ENCODE assay signal across 19 mouse cellular contexts in the genomic region with DNA sequence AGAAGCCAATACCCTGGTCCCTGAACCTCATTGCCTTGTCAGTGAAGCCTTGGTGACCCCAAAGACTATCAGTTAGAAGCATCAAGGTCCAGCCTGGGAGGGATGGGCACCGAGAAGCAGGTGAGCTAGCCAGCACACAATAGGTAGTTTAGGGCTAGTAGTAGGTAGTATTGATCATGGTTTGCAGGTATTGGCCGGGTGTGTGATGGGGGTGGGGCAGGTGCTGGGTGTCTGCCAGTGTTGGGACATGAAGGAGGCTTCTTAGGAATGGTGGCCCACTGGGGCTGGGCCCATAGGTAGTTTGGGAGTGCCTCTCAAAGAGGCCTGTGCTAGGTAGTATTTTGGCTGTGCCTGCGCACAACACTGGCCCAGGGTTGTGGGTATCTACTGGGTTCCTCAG. TPM values are rescaled to one million over a fixed set of nuclear protein-coding genes. Genes with fewer than 3 reads are reported as not detected.
DNase-seq lines count a peak whose midpoint lies in the region; ATAC-seq lines count a peak whose summit lies in the region.
"Had no signal": no experiment of that assay in that cellular context is flagged by ENCODE, and none has a peak within 500 bp of the region (broad histone marks: within the 10 kb centered on the region; RNA-seq: fewer than 3 reads in every experiment).

No protein-coding gene starts in this region.

- intact Hi-C loops in heart, postnatal 25 days (cut with DNase I) = loop anchor here (5.0 kb wide), 1 partner anchor 1033 kb away; no protein-coding TSS in a partner anchor

- WGBS in heart, embryonic 10.5 days = 12% methylated on average over 3 of the region's 3 CpGs
- 14% methylated on average over 3 of the region's 3 CpGs for WGBS in neural tube, embryonic 13.5 days
- 8% methylated on average over 3 of the region's 3 CpGs for WGBS in embryonic facial prominence, embryonic 10.5 days

- H3K27me3 ChIP-seq in heart, embryonic 10.5 days (ENCODE audit: insufficient read depth, poor library complexity, severe bottlenecking) = peaks cover 100% of the 10 kb centered on the region
- H3K27me3 ChIP-seq in neural tube, embryonic 13.5 days = no peaks in the 10 kb centered on the region
- peaks cover 100% of the 10 kb centered on the region for H3K27me3 ChIP-seq in embryonic facial prominence, embryonic 10.5 days (replicated peaks; ENCODE audit: low read depth, poor library complexity, severe bottlenecking)

- no peak for ATAC-seq in neural tube, embryonic 13.5 days (ENCODE audit: low read depth)
- ATAC-seq: intestine, embryonic 16.5 days had no signal

- H3K4me3 ChIP-seq in heart, embryonic 10.5 days = no peak overlapping the region
- H3K4me3 ChIP-seq in neural tube, embryonic 13.5 days = peak overlapping the region; percentile 96
- no peak overlapping the region for H3K4me3 ChIP-seq in embryonic facial prominence, embryonic 10.5 days
- H3K4me3 ChIP-seq: liver, embryonic 13.5 days had no signal

- no peaks in the 10 kb centered on the region for H3K36me3 ChIP-seq in heart, embryonic 10.5 days
- no peaks in the 10 kb centered on the region for H3K36me3 ChIP-seq in neural tube, embryonic 13.5 days
- H3K36me3 ChIP-seq in embryonic facial prominence, embryonic 10.5 days (replicated peaks) = no peaks in the 10 kb centered on the region
- H3K36me3 ChIP-seq: G1E; liver, embryonic 13.5 days had no signal

- H3K9me3 ChIP-seq in heart, embryonic 10.5 days = no peaks in the 10 kb centered on the region
- no peaks in the 10 kb centered on the region for H3K9me3 ChIP-seq in neural tube, embryonic 13.5 days
- no peaks in the 10 kb centered on the region for H3K9me3 ChIP-seq in embryonic facial prominence, embryonic 10.5 days
- H3K9me3 ChIP-seq: liver, embryonic 13.5 days had no signal

- H3K4me2 ChIP-seq in neural tube, embryonic 13.5 days = peak overlapping the region; percentile 97
- H3K4me2 ChIP-seq: liver, embryonic 13.5 days had no signal

- no peak overlapping the region for H3K27ac ChIP-seq in heart, embryonic 10.5 days
- H3K27ac ChIP-seq in neural tube, embryonic 13.5 days (replicated peaks) = peak overlapping the region; percentile 100
- no peak overlapping the region for H3K27ac ChIP-seq in embryonic facial prominence, embryonic 10.5 days (replicated peaks)
- H3K27ac ChIP-seq: liver, embryonic 13.5 days had no signal

- DNase-seq in heart, embryonic 10.5 days (ENCODE audit: low spot score) = peak; percentile 72
- DNase-seq in heart, postnatal 25 days (ENCODE audit: low spot score) = no peak
- peak; percentile 38 for DNase-seq in kidney, adult 18-20 months
- DNase-seq in kidney, postnatal 4 days = peak; percentile 30 to 32
- DNase-seq in ovary, postnatal 10 days (ENCODE audit: low spot score) = no peak
- no peak for DNase-seq in embryonic facial prominence, embryonic 10.5 days (ENCODE audit: low spot score)
- no peak for DNase-seq in urinary bladder, postnatal 25 days (ENCODE audit: low spot score)
- DNase-seq: cerebellum, adult 9-11 months; heart, postnatal 10 days; layer of hippocampus, postnatal 36 days; liver, embryonic 13.5 days; lung, postnatal 10 days; retina, postnatal 1 day had no signal

- peak overlapping the region; percentile 100 for H3K9ac ChIP-seq in neural tube, embryonic 13.5 days
- H3K9ac ChIP-seq: liver, embryonic 13.5 days had no signal

- H3K4me1 ChIP-seq in heart, embryonic 10.5 days = peaks cover 31% of the 10 kb centered on the region
- peaks cover 67% of the 10 kb centered on the region for H3K4me1 ChIP-seq in neural tube, embryonic 13.5 days (replicated peaks)
- peaks cover 17% of the 10 kb centered on the region for H3K4me1 ChIP-seq in embryonic facial prominence, embryonic 10.5 days

RNA-seq across cellular contexts. Expression of gene Gm28308, which starts 1.9 kb away (rescaled TPM):
- polyA plus RNA-seq in heart, embryonic 10.5 days (2016; fragmentation: Nextera tagmentation; extraction: Ambion mirVana) = not detected in 2 replicates
- total RNA-seq in heart, postnatal 25 days (2021) = not detected
- polyA plus RNA-seq in neural tube, embryonic 13.5 days (2015; fragmentation: Nextera tagmentation; extraction: Ambion mirVana) = not detected in 2 replicates
- not detected in 2 replicates for polyA plus RNA-seq in embryonic facial prominence, embryonic 10.5 days (2016; fragmentation: Nextera tagmentation; extraction: Ambion mirVana)
- total RNA-seq: G1E; granulocyte monocyte progenitor cell, adult 5-6 weeks; heart, postnatal 10 days; layer of hippocampus, postnatal 36 days; megakaryocyte-erythroid progenitor cell, adult 5-6 weeks had no signal
- polyA plus RNA-seq: G1E; intestine, embryonic 16.5 days; liver, embryonic 13.5 days; testis, adult 2 months had no signal

RNA-seq across cellular contexts. Expression of gene Hoxa3, which starts 1.9 kb away (rescaled TPM):
- polyA plus RNA-seq in heart, embryonic 10.5 days (2016; fragmentation: Nextera tagmentation; extraction: Ambion mirVana) = 0.57 and 3.7 TPM in 2 replicates
- total RNA-seq in heart, postnatal 25 days (2021) = 1 to 10 TPM in 1 of 2 experiments, under 1 TPM in 1; 0.48 to 1.0 TPM
- polyA plus RNA-seq in neural tube, embryonic 13.5 days (2015; fragmentation: Nextera tagmentation; extraction: Ambion mirVana) = 13.9 and 16.4 TPM in 2 replicates
- polyA plus RNA-seq in embryonic facial prominence, embryonic 10.5 days (2016; fragmentation: Nextera tagmentation; extraction: Ambion mirVana) = 0.66 and 2.2 TPM in 2 replicates
- total RNA-seq: layer of hippocampus, postnatal 36 days had no signal
- polyA plus RNA-seq: G1E had no signal

RNA-seq across cellular contexts. Expression of gene Hoxa6, which starts 6.5 kb away (rescaled TPM):
- 0.30 TPM in 1 of 2 replicates, not detected in the other for polyA plus RNA-seq in heart, embryonic 10.5 days (2016; fragmentation: Nextera tagmentation; extraction: Ambion mirVana)
- total RNA-seq in heart, postnatal 25 days (2021) = not detected
- 20.3 and 25.8 TPM in 2 replicates for polyA plus RNA-seq in neural tube, embryonic 13.5 days (2015; fragmentation: Nextera tagmentation; extraction: Ambion mirVana)
- polyA plus RNA-seq in embryonic facial prominence, embryonic 10.5 days (2016; fragmentation: Nextera tagmentation; extraction: Ambion mirVana) = not detected in 2 replicates
- total RNA-seq: heart, postnatal 10 days; layer of hippocampus, postnatal 36 days; megakaryocyte-erythroid progenitor cell, adult 5-6 weeks had no signal
- polyA plus RNA-seq: G1E; liver, embryonic 13.5 days had no signal

RNA-seq across cellular contexts. Expression of gene Hoxa7, which starts 6.6 kb away (rescaled TPM):
- polyA plus RNA-seq in heart, embryonic 10.5 days (2016; fragmentation: Nextera tagmentation; extraction: Ambion mirVana) = 0.11 and 2.5 TPM in 2 replicates
- total RNA-seq in heart, postnatal 25 days (2021) = under 1 TPM; 0.31 to 0.44 TPM
- 117 and 125 TPM in 2 replicates for polyA plus RNA-seq in neural tube, embryonic 13.5 days (2015; fragmentation: Nextera tagmentation; extraction: Ambion mirVana)
- polyA plus RNA-seq in embryonic facial prominence, embryonic 10.5 days (2016; fragmentation: Nextera tagmentation; extraction: Ambion mirVana) = 0.15 TPM in 1 of 2 replicates, not detected in the other
- total RNA-seq: layer of hippocampus, postnatal 36 days had no signal

RNA-seq across cellular contexts. Expression of gene Hoxa5, which starts 10.7 kb away (rescaled TPM):
- polyA plus RNA-seq in heart, embryonic 10.5 days (2016; fragmentation: Nextera tagmentation; extraction: Ambion mirVana) = 0.58 and 6.0 TPM in 2 replicates
- 1 to 10 TPM in 1 of 2 experiments, under 1 TPM in 1; 0.52 to 1.3 TPM for total RNA-seq in heart, postnatal 25 days (2021)
- 44.7 and 66.8 TPM in 2 replicates for polyA plus RNA-seq in neural tube, embryonic 13.5 days (2015; fragmentation: Nextera tagmentation; extraction: Ambion mirVana)
- polyA plus RNA-seq in embryonic facial prominence, embryonic 10.5 days (2016; fragmentation: Nextera tagmentation; extraction: Ambion mirVana) = 0.23 TPM in 1 of 2 replicates, not detected in the other
- total RNA-seq: layer of hippocampus, postnatal 36 days had no signal
- polyA plus RNA-seq: G1E had no signal

Comparison
In these comparisons a context has a peak if more than half of its experiments do, and no peak if none do; other contexts are left out.
1. DNase-seq: peak in heart, embryonic 10.5 days (single experiment), kidney, adult 18-20 months (single experiment) and kidney, postnatal 4 days (2 of 2); none in heart, postnatal 25 days (single experiment), ovary, postnatal 10 days (single experiment), embryonic facial prominence, embryonic 10.5 days (single experiment) and urinary bladder, postnatal 25 days (single experiment).
2. RNA of gene Hoxa6, which starts 6.5 kb away (polyA plus RNA-seq): 20.3 to 25.8 TPM in neural tube, embryonic 13.5 days; 0.30 TPM in heart, embryonic 10.5 days and not detected in embryonic facial prominence, embryonic 10.5 days; every median in the first group is over 10 times any median in the second.